Mouse (Mus musculus) kidney, postnatal 25 days (tissue): ENCODE results near the gene Cox8a.

Source experiments
- DNase-seq, 2 experiments: peaks; one replicate each; pipeline ENCODE4 v3.0.0; 2021; ENCODE audit warnings: mixed read lengths in 2 of 2

The Cox8a gene

GRCm38 (mm10) chr19:7222196-7222595, 4.8 kb upstream of the Cox8a start:
- peak in 1 of 2 experiments; percentile 39 for DNase-seq

GRCm38 (mm10) chr19:7218753-7219152, 1.3 kb upstream of the Cox8a start:
- peak in 1 of 2 experiments; percentile 13 for DNase-seq

- DNase-seq: no peak
Measured at GRCm38 (mm10) chr19:7217926-7218267, 481 bp upstream of the Cox8a start.

- no peak for DNase-seq
Measured at GRCm38 (mm10) chr19:7214484-7214883, 2.9 kb downstream of the Cox8a start.

- no peak for DNase-seq
Measured at GRCm38 (mm10) chr19:7213010-7213409, 4.4 kb downstream of the Cox8a start.

GRCm38 (mm10) chr19:7212216-7212615, 5.2 kb downstream of the Cox8a start:
- no peak for DNase-seq

- no peak for DNase-seq
Measured at GRCm38 (mm10) chr19:7209907-7210646, 7.3 kb downstream of the Cox8a start.

GRCm38 (mm10) chr19:7205753-7206736, 11.4 kb downstream of the Cox8a start, which contains the start of gene Otub1:
Gene Otub1, minus strand, starts transcription at chr19:7206316.
- DNase-seq: peak; percentile 95 to 97

- peak; percentile 37 to 38 for DNase-seq
Measured at GRCm38 (mm10) chr19:7205326-7205725, 12.1 kb downstream of the Cox8a start.

- no peak for DNase-seq
Measured at GRCm38 (mm10) chr19:7204898-7205297, 12.5 kb downstream of the Cox8a start.

GRCm38 (mm10) chr19:7200427-7200826, 17.0 kb downstream of the Cox8a start:
- no peak for DNase-seq

- no peak for DNase-seq
Measured at GRCm38 (mm10) chr19:7199089-7199488, 18.3 kb downstream of the Cox8a start.

GRCm38 (mm10) chr19:7197445-7197844, 20.0 kb downstream of the Cox8a start:
- DNase-seq: no peak

GRCm38 (mm10) chr19:7196741-7197270, 20.6 kb downstream of the Cox8a start:
- DNase-seq: peak; percentile 72 to 91

- peak; percentile 75 to 81 for DNase-seq
Measured at GRCm38 (mm10) chr19:7195900-7196728, 21.3 kb downstream of the Cox8a start.

GRCm38 (mm10) chr19:7192561-7192967, 24.9 kb downstream of the Cox8a start:
- DNase-seq: peak; percentile 84 to 92

GRCm38 (mm10) chr19:7191639-7192038, 25.8 kb downstream of the Cox8a start:
- DNase-seq: peak; percentile 84 to 95

GRCm38 (mm10) chr19:7190986-7191385, 26.4 kb downstream of the Cox8a start:
- peak in 1 of 2 experiments; percentile 50 for DNase-seq

GRCm38 (mm10) chr19:7189026-7189425, 28.4 kb downstream of the Cox8a start:
- DNase-seq: peak in 1 of 2 experiments; percentile 75

GRCm38 (mm10) chr19:7187157-7187556, 30.3 kb downstream of the Cox8a start:
- DNase-seq: no peak

- DNase-seq: no peak
Measured at GRCm38 (mm10) chr19:7185715-7186291, 31.6 kb downstream of the Cox8a start.

GRCm38 (mm10) chr19:7185059-7185458, 32.4 kb downstream of the Cox8a start:
- DNase-seq: peak in 1 of 2 experiments; percentile 74
